9 mouse cellular contexts compared by ENCODE assay signal in genomic region chr17:6860491-6860897, GRCm38 (mm10).
DNase-seq lines count a peak whose midpoint lies in the region; ATAC-seq lines count a peak whose summit lies in the region.
"Had no signal": no experiment of that assay in that cellular context is flagged by ENCODE, and none has a peak within 500 bp of the region (broad histone marks: within the 10 kb centered on the region; RNA-seq: fewer than 3 reads in every experiment).

No protein-coding gene starts in this region.

- H3K36me3 ChIP-seq in hindbrain, embryonic 14.5 days (replicated peaks; ENCODE audit: control insufficient read depth, insufficient read depth): no peaks in the 10 kb centered on the region
- H3K36me3 ChIP-seq in stomach, embryonic 14.5 days (ENCODE audit: control insufficient read depth, insufficient read depth, low read length): no peaks in the 10 kb centered on the region
- H3K36me3 ChIP-seq: G1E had no signal

- H3K27ac ChIP-seq in hindbrain, embryonic 14.5 days: peak overlapping the region; percentile 78
- H3K27ac ChIP-seq in stomach, embryonic 14.5 days (ENCODE audit: low read length): peak overlapping the region; percentile 87

- no peaks in the 10 kb centered on the region for H3K27me3 ChIP-seq in hindbrain, embryonic 14.5 days (ENCODE audit: control insufficient read depth, insufficient read depth, low read length)
- H3K27me3 ChIP-seq in stomach, embryonic 14.5 days (ENCODE audit: control insufficient read depth, insufficient read depth, low read length): no peaks in the 10 kb centered on the region

- peaks cover 31% of the 10 kb centered on the region for H3K4me1 ChIP-seq in hindbrain, embryonic 14.5 days (replicated peaks; ENCODE audit: control insufficient read depth, insufficient read depth, low read length)
- H3K4me1 ChIP-seq in stomach, embryonic 14.5 days (ENCODE audit: control insufficient read depth, insufficient read depth, low read length): peaks cover 24% of the 10 kb centered on the region

- WGBS in hindbrain, embryonic 14.5 days: 5% methylated on average over 12 of the region's 12 CpGs
- 30% methylated on average over 12 of the region's 12 CpGs for WGBS in stomach, embryonic 14.5 days

- no peaks in the 10 kb centered on the region for H3K9me3 ChIP-seq in hindbrain, embryonic 14.5 days (ENCODE audit: control insufficient read depth, low read length)
- no peaks in the 10 kb centered on the region for H3K9me3 ChIP-seq in stomach, embryonic 14.5 days (ENCODE audit: control insufficient read depth, low read depth, low read length)
- H3K9me3 ChIP-seq: G1E had no signal

- no peak overlapping the region for H3K4me3 ChIP-seq in hindbrain, embryonic 14.5 days (replicated peaks; ENCODE audit: low read length)
- H3K4me3 ChIP-seq in stomach, embryonic 14.5 days (ENCODE audit: low read depth, low read length): no peak overlapping the region

- H3K9ac ChIP-seq in hindbrain, embryonic 14.5 days: no peak overlapping the region
- no peak overlapping the region for H3K9ac ChIP-seq in stomach, embryonic 14.5 days (replicated peaks; ENCODE audit: low read depth, low read length)

- 0 out of 2 replicates have a peak, but pooled peaks have one; percentile 17 for ATAC-seq in hindbrain, embryonic 14.5 days (ENCODE audit: low FRiP score)
- 0 out of 2 replicates have a peak, but pooled peaks have one; percentile 38 for ATAC-seq in stomach, embryonic 14.5 days (ENCODE audit: insufficient number of reproducible peaks, insufficient read depth, low FRiP score, low read depth)
- no peak for ATAC-seq in megakaryocyte progenitor cell, adult 5-6 weeks (replicated peaks; ENCODE audit: poor library complexity)

- H3K4me2 ChIP-seq in hindbrain, embryonic 14.5 days (replicated peaks): no peak overlapping the region; the same call in 1 of the 2 replicates
- H3K4me2 ChIP-seq in stomach, embryonic 14.5 days (replicated peaks; ENCODE audit: low read depth, low read length): 0 out of 2 replicates have a peak overlapping the region, but pooled peaks have one; percentile 14

- DNase-seq in retina, postnatal 1 day: peak; percentile 43
- DNase-seq in retina, embryonic 14.5 days (ENCODE audit: low spot score): no peak
- no peak for DNase-seq in hindbrain, embryonic 14.5 days (ENCODE audit: low spot score)
- DNase-seq in lung, adult 18-20 months: peak; percentile 61 to 70
- no peak for DNase-seq in thymus, adult 18-20 months
- DNase-seq in cerebellum, postnatal 36 days: no peak

Comparison
In these comparisons a context has a peak if more than half of its experiments do, and no peak if none do; other contexts are left out.
1. DNase-seq: peak in retina, postnatal 1 day (single experiment) and lung, adult 18-20 months (2 of 2); none in retina, embryonic 14.5 days (single experiment), hindbrain, embryonic 14.5 days (single experiment), thymus, adult 18-20 months (0 of 2) and cerebellum, postnatal 36 days (0 of 2).